Mouse (Mus musculus) retina, embryonic 14.5 days (tissue): Measurements from ENCODE around the gene Tfam.
A peak's percentile ranks its signal among the peaks of the same experiment; 100 is the strongest.

Source experiments
- DNase-seq: peaks from one replicate; pipeline ENCODE4 v3.0.0-alpha.2; 2015; ENCODE audit warnings: low spot score

Tfam gene

GRCm38 (mm10) chr10:71238240-71238554, at the start of gene Tfam:
Gene Tfam (minus strand): TSS chr10:71238280.
- DNase-seq = no peak

- peak; percentile 83 for DNase-seq
Measured at GRCm38 (mm10) chr10:71285126-71285580, 47.1 kb upstream of the Tfam start, which contains the start of gene Ube2d1. Gene Ube2d1 (minus strand): TSS chr10:71285262.

GRCm38 (mm10) chr10:71284511-71285125, 46.5 kb upstream of the Tfam start:
- DNase-seq = peak; percentile 59

- no peak for DNase-seq
Measured at GRCm38 (mm10) chr10:71284131-71284510, 46.0 kb upstream of the Tfam start.

GRCm38 (mm10) chr10:71273008-71273739, 35.1 kb upstream of the Tfam start:
- DNase-seq = no peak

GRCm38 (mm10) chr10:71267973-71268372, 29.9 kb upstream of the Tfam start:
- no peak for DNase-seq

GRCm38 (mm10) chr10:71267511-71267910, 29.4 kb upstream of the Tfam start:
- no peak for DNase-seq

GRCm38 (mm10) chr10:71265067-71265466, 27.0 kb upstream of the Tfam start:
- DNase-seq = no peak

- no peak for DNase-seq
Measured at GRCm38 (mm10) chr10:71261637-71262036, 23.6 kb upstream of the Tfam start.

- no peak for DNase-seq
Measured at GRCm38 (mm10) chr10:71258943-71259342, 20.9 kb upstream of the Tfam start.

GRCm38 (mm10) chr10:71258516-71258915, 20.4 kb upstream of the Tfam start:
- no peak for DNase-seq

- DNase-seq = no peak
Measured at GRCm38 (mm10) chr10:71253147-71253546, 15.1 kb upstream of the Tfam start.

GRCm38 (mm10) chr10:71252421-71252820, 14.3 kb upstream of the Tfam start:
- no peak for DNase-seq

GRCm38 (mm10) chr10:71251846-71252245, 13.8 kb upstream of the Tfam start:
- DNase-seq = no peak

- no peak for DNase-seq
Measured at GRCm38 (mm10) chr10:71251256-71251655, 13.2 kb upstream of the Tfam start.

- DNase-seq = no peak
Measured at GRCm38 (mm10) chr10:71250472-71250871, 12.4 kb upstream of the Tfam start.

GRCm38 (mm10) chr10:71249086-71249880, 11.2 kb upstream of the Tfam start:
- no peak for DNase-seq

GRCm38 (mm10) chr10:71246956-71247355, 8.9 kb upstream of the Tfam start:
- DNase-seq = no peak

GRCm38 (mm10) chr10:71239479-71240120, 1.5 kb upstream of the Tfam start:
- no peak for DNase-seq

- peak; percentile 96 for DNase-seq
Measured at GRCm38 (mm10) chr10:71237516-71238239, 402 bp downstream of the Tfam start.

GRCm38 (mm10) chr10:71234071-71234470, 4.0 kb downstream of the Tfam start:
- DNase-seq = no peak

- peak; percentile 86 for DNase-seq
Measured at GRCm38 (mm10) chr10:71225894-71226293, 12.2 kb downstream of the Tfam start.
